Mouse (Mus musculus) liver, adult 2 months (tissue): ENCODE measurements around the gene Gpr75. TPM values are rescaled to one million over a fixed set of nuclear protein-coding genes. Genes with fewer than 3 reads are reported as not detected.

Experiments
- DNase-seq: peaks from one replicate; pipeline ENCODE4 v3.0.0-alpha.2; 2011; ENCODE audit warnings: low read depth, low spot score; ENCODE audit errors: extremely low read depth
- H3K27ac ChIP-seq: fragments of 200-500 bp; replicated peaks from 2 replicates; pipeline ENCODE4 v1.5.1; 2012; ENCODE audit warnings: low read depth, mild to moderate bottlenecking, control low read depth, inconsistent platforms, low read length; ENCODE audit not compliant: insufficient read depth
- H3K27me3 ChIP-seq: fragments of 200-500 bp; 2 replicates; pipeline ENCODE4 v1.6.1; 2012; ENCODE audit warnings: mild to moderate bottlenecking, moderate library complexity, low read length, inconsistent platforms; ENCODE audit not compliant: control insufficient read depth, insufficient read depth
- H3K36me3 ChIP-seq: fragments of 200-500 bp; 2 replicates; pipeline ENCODE4 v1.6.1; 2012; ENCODE audit warnings: low read length, inconsistent platforms; ENCODE audit not compliant: control insufficient read depth, insufficient read depth
- H3K4me1 ChIP-seq: fragments of 200-500 bp; 2 replicates; pipeline ENCODE4 v1.6.1; 2011; ENCODE audit warnings: low read length; ENCODE audit not compliant: control insufficient read depth, insufficient read depth
- H3K4me3 ChIP-seq: fragments of 200-500 bp; 2 replicates; pipeline ENCODE4 v1.5.1; 2011; ENCODE audit warnings: low read depth, mild to moderate bottlenecking, control low read depth, low read length, moderate library complexity; ENCODE audit not compliant: insufficient read depth
- H3K79me2 ChIP-seq: fragments of 200-500 bp; 2 replicates; pipeline ENCODE4 v1.6.1; 2012; ENCODE audit warnings: inconsistent platforms, mild to moderate bottlenecking, low read length, moderate library complexity; ENCODE audit not compliant: control insufficient read depth, insufficient read depth
- H3K9ac ChIP-seq: fragments of 200-500 bp; 2 replicates; pipeline ENCODE4 v1.6.1; 2012; ENCODE audit warnings: low read depth, mild to moderate bottlenecking, control low read depth, inconsistent platforms, low read length
- CTCF ChIP-seq: fragments of 200-500 bp; IDR thresholded peaks from 2 replicates; pipeline ENCODE4 v1.5.1; 2011; ENCODE audit warnings: low read depth, low read length, control low read depth
- POLR2A ChIP-seq: fragments of 200-500 bp; IDR thresholded peaks from 2 replicates; pipeline ENCODE4 v1.6.1; 2011; ENCODE audit warnings: low read length, control low read depth; ENCODE audit not compliant: insufficient read depth; ENCODE audit errors: extremely low read depth
- WGBS: fragments of 180-500 bp; shearing (Covaris S2); methylation state at CpG from one replicate; pipeline ENCODE4 v1.1.7; 2018; 5-methylcytosine and 5-hydroxymethylcytosine counted together
- polyA plus RNA-seq: library from polyadenylated mRNA; depleted of rRNA; stranded (reverse); fragments of >200 nt; gene quantifications from 2 replicates; pipeline ENCODE4 v1.2.3, GENCODE M21; 2012; rRNA removed
- total RNA-seq: library from RNA; depleted of rRNA; stranded (reverse); fragments of >200 nt; gene quantifications from 2 replicates; pipeline ENCODE4 v1.2.3, GENCODE M21; 2014; rRNA removed

Gpr75 gene
- total and polyA plus RNA-seq, 2 experiments, result 0.02 TPM; not detected in 1

DNA sequence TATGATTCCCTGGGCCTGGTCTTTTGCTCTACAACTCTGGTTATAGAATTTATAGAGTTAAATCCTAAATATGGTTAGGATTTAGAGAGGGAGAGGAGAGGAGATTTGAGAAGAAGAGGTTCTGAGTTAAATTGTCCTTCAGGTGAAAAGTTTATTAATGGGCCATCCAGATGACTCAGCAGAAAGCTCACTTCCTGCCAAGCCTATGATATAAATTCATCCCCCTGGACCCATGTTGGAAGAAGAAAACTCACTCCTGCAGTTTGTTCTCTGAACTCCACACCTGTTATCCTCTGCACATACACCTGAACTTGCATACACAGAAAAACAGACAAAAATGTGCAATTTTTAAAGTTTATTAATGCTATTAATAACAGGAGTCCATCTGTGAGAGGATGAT, 14.2 kb downstream of the Gpr75 start:
- Histone ChIP-seq H3K27me3 (no peaks in the 10 kb centered on the region), H3K79me2 (no peaks in the 10 kb centered on the region), H3K36me3 (no peaks in the 10 kb centered on the region), H3K4me1 (no peaks in the 10 kb centered on the region), H3K27ac (no peak overlapping the region), H3K4me3 (no peak overlapping the region), H3K9ac (no peak overlapping the region)
- no peak for DNase-seq
- TF ChIP-seq CTCF (no peak), POLR2A (no peak)

DNA sequence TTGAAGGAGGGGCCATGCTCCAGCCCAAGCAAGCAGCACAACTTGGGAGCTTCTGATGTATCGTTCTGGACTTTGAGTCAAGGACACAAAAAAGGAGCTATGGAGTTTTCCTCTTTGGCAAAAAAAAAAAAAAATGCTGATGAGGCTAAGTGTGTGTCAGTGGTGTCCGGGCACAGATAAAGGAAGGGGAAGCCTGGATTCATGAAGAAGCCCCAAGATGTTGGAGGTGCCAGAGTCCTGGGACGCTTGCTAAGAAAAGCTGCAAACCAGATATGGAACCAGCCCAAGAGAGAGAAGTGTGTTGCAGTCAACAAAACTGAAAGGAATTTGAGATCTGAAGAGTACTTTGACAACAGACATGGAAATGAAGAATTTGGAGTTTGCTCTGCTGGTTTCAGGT, 27.2 kb downstream of the Gpr75 start:
- Histone ChIP-seq H3K4me1 (no peaks in the 10 kb centered on the region), H3K27ac (no peak overlapping the region), H3K27me3 (no peaks in the 10 kb centered on the region), H3K36me3 (no peaks in the 10 kb centered on the region), H3K79me2 (no peaks in the 10 kb centered on the region), H3K9ac (no peak overlapping the region), H3K4me3 (no peak overlapping the region)
- DNase-seq, result no peak
- WGBS, result 88% methylated on average over 3 of the region's 3 CpGs
- no peak for TF ChIP-seq POLR2A

DNA sequence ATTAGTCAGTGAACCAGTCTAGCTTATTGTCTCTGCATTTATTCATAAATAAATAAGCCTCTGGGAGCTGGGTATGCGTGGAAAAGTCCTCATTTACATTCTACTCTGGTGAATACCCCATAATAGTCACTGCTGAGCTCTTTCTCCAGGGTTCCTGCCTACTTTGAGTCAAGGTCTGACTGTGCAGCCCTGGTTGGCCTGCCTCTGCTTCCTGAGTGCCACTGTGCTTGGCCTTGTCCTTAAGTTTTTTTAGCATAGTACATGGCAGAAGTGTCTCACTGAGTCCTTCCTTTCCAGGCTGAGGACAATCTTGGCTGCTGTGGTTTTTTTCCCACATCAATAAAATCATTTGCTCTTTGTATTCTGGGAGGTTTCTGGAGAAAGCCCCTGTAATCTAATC, 35.5 kb downstream of the Gpr75 start:
- no peak overlapping the region for H3K4me3 ChIP-seq
- no peaks in the 10 kb centered on the region for H3K79me2 ChIP-seq
- H3K9ac ChIP-seq, result no peak overlapping the region
- WGBS, result 79% methylated on average over 1 of the region's 1 CpGs
- TF ChIP-seq CTCF, result no peak
- no peak for TF ChIP-seq POLR2A
- no peaks in the 10 kb centered on the region for H3K4me1 ChIP-seq
- DNase-seq, result no peak
- no peaks in the 10 kb centered on the region; the same call in 1 of the 2 replicates for H3K27me3 ChIP-seq
- no peaks in the 10 kb centered on the region for H3K36me3 ChIP-seq
- no peak overlapping the region for H3K27ac ChIP-seq

DNA sequence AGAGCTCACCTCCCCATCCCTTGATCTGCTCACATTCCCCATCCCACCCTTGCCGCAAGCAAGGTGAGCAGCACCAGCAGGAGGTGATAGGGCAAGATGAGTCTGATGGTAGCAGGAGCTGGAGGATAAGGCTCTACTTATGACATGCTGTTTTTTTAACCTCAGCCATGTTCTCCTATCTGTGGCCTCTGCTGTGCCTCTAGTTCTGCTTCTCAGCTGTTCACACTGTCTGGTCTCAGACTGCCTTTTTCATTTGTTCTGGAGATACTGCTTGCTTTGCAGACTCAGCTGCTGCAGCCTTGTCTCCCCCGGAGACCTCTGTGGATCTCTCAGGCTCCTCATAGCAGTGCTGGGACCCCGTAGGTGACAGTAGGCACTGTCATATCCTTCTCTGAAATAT, 38.1 kb downstream of the Gpr75 start:
- H3K27ac ChIP-seq, result no peak overlapping the region
- no peak for DNase-seq

DNA sequence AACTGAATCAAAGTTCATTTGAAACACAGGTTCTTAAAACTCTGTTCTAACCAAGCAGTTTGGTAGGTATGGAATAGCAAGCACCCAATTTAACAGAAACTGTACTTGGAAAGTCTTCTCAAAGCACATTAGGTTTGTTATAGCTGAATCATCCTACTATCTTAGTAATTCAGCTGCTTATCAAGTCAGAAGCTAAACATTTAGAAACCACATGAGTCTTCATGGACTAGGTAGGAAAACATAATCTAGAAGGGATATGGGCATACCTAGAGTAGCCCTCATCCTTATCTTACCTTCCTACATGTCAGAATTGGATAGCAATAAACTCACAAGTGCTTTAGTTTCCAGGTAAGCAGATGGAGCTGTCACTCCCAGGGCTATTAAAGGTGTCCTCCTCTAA, 42.9 kb downstream of the Gpr75 start:
- no peak for DNase-seq
- H3K79me2 ChIP-seq, result no peaks in the 10 kb centered on the region
- TF ChIP-seq POLR2A (no peak), CTCF (no peak)

More for the DNA sequence above, 38.1 kb downstream of the Gpr75 start:
- Histone ChIP-seq H3K27me3 (no peaks in the 10 kb centered on the region; the same call in 1 of the 2 replicates), H3K4me3 (no peak overlapping the region), H3K79me2 (no peaks in the 10 kb centered on the region), H3K4me1 (no peaks in the 10 kb centered on the region), H3K36me3 (peaks cover 2% of the 10 kb centered on the region; the same call in 1 of the 2 replicates), H3K9ac (no peak overlapping the region)
- TF ChIP-seq POLR2A, result no peak
- no peak for TF ChIP-seq CTCF
- WGBS, result 94% methylated on average over 3 of the region's 3 CpGs

DNA sequence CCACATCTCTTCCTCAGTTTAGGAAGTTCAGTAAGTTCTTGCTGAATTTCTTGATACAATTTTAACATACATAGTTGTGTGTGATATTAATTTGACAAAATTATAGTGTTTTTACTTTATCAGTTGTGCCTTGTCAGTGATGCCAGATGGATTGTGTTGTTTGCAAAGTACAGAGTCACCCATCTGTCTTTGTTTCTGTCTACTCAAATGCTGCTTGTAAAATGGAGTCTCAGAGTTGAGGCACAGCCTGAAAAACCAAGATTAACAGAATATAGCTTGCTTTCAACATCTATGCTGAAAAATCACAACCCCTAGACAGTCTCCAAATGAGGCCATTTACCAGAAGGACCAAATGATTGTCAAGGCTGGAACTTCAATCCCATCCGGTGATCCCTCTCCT, 43.3 kb downstream of the Gpr75 start:
- no peak for DNase-seq
- H3K4me1 ChIP-seq, result no peaks in the 10 kb centered on the region
- 100% methylated on average over 1 of the region's 1 CpGs for WGBS
- peaks cover 20% of the 10 kb centered on the region for H3K36me3 ChIP-seq
- no peaks in the 10 kb centered on the region for H3K79me2 ChIP-seq
- no peak overlapping the region for H3K9ac ChIP-seq
- TF ChIP-seq CTCF, result no peak
- no peak for TF ChIP-seq POLR2A
- no peaks in the 10 kb centered on the region; the same call in 1 of the 2 replicates for H3K27me3 ChIP-seq
- no peak overlapping the region for H3K4me3 ChIP-seq
- no peak overlapping the region for H3K27ac ChIP-seq

More for the DNA sequence above, 42.9 kb downstream of the Gpr75 start:
- H3K4me1 ChIP-seq, result no peaks in the 10 kb centered on the region
- H3K4me3 ChIP-seq, result no peak overlapping the region
- no peaks in the 10 kb centered on the region; the same call in 1 of the 2 replicates for H3K27me3 ChIP-seq
- H3K36me3 ChIP-seq, result peaks cover 20% of the 10 kb centered on the region
- no peak overlapping the region for H3K27ac ChIP-seq
- no peak overlapping the region for H3K9ac ChIP-seq

Other genes starting within 250 kb of the Gpr75 start
- gene Acyp2, start 235.8 kb upstream of the Gpr75 start, total RNA-seq, result 2.3 and 3.8 TPM in 2 replicates
- gene Acyp2, start 235.8 kb upstream of the Gpr75 start, polyA plus RNA-seq, result 1.0 and 2.4 TPM in 2 replicates
- gene Psme4, start 113.6 kb upstream of the Gpr75 start, total RNA-seq, result 71.4 and 77.8 TPM in 2 replicates
- 10.7 and 10.9 TPM in 2 replicates for gene Psme4, start 113.6 kb upstream of the Gpr75 start, polyA plus RNA-seq
- gene Asb3, start 58 bp downstream of the Gpr75 start, total RNA-seq, result 10.6 and 10.8 TPM in 2 replicates
- gene Asb3, start 58 bp downstream of the Gpr75 start, polyA plus RNA-seq, result 1.2 and 1.6 TPM in 2 replicates
- gene Erlec1, start 69.0 kb downstream of the Gpr75 start, total RNA-seq, result 31.3 and 33.4 TPM in 2 replicates
- 13.0 and 13.5 TPM in 2 replicates for gene Erlec1, start 69.0 kb downstream of the Gpr75 start, polyA plus RNA-seq
- gene Chac2, start 101.0 kb downstream of the Gpr75 start, total RNA-seq, result 37.5 and 45.9 TPM in 2 replicates
- gene Chac2, start 101.0 kb downstream of the Gpr75 start, polyA plus RNA-seq, result 9.4 and 13.6 TPM in 2 replicates